Mouse (Mus musculus): ENCODE results near the gene Cyp4f14. TPM values are rescaled to one million over a fixed set of nuclear protein-coding genes. Genes with fewer than 3 reads are reported as not detected.
"Not testable (repeated sequence)": the region's sequence is repeated elsewhere in the genome, so short reads cannot be mapped to it uniquely, and the experiment has no call there.

Cyp4f14 gene
- polyA plus RNA-seq, 1 experiment from 2014 or later = not detected

DNA sequence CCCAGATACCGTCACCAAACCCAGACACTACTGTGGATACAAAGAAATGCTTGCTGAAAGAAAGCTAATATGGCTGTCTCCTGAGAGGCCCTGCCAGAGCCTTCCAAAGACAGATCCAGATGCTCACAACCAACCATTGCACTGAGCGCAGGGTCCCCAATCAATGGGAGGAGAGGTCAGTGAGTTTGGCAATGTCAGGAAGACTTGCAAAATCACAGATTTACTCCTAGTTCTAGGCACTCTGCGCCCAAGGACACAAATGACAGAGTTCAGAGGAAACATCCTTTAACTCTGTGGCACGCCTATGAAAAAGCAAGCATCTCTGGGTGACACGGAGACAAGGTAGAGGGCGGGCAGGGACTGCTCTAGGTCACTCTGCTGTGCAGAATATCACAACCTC is 27.5 kb downstream of the Cyp4f14 start:
- Histone ChIP-seq H3K27ac (replicated peaks; ENCODE audit: low read depth, low read length) (no peak overlapping the region), H3K9me3 (ENCODE audit: control insufficient read depth, low read length) (no peaks in the 10 kb centered on the region), H3K27me3 (ENCODE audit: control insufficient read depth, insufficient read depth, low read length) (no peaks in the 10 kb centered on the region), H3K36me3 (ENCODE audit: control insufficient read depth, insufficient read depth, low read length) (no peaks in the 10 kb centered on the region), H3K4me2 (ENCODE audit: low read depth, severe bottlenecking) (no peak overlapping the region), H3K4me3 (ENCODE audit: low read depth, low read length) (no peak overlapping the region), H3K4me1 (ENCODE audit: control insufficient read depth, insufficient read depth, low read length) (peaks cover 4% of the 10 kb centered on the region), H3K9ac (ENCODE audit: low read length) (no peak overlapping the region)
- 96% methylated on average over 6 of the region's 6 CpGs for WGBS
- DNase-seq (ENCODE audit: low spot score) (no peak), ATAC-seq (ENCODE audit: insufficient number of reproducible peaks, low FRiP score, low TSS enrichment, low read depth) (no peak)

GRCm38 (mm10) chr17:32880320-32881218 is 36.6 kb downstream of the Cyp4f14 start:
- ATAC-seq (ENCODE audit: insufficient number of reproducible peaks, low FRiP score, low TSS enrichment, low read depth) (no peak), DNase-seq (ENCODE audit: low spot score) (no peak)
- H3K27ac ChIP-seq (replicated peaks; ENCODE audit: low read depth, low read length) = no peak overlapping the region
- H3K4me3 ChIP-seq (ENCODE audit: low read depth, low read length) = no peak overlapping the region
- no peaks in the 10 kb centered on the region for H3K27me3 ChIP-seq (ENCODE audit: control insufficient read depth, insufficient read depth, low read length)
- no peak overlapping the region for H3K4me2 ChIP-seq (ENCODE audit: low read depth, severe bottlenecking)
- no peaks in the 10 kb centered on the region for H3K9me3 ChIP-seq (ENCODE audit: control insufficient read depth, low read length)
- 92% methylated on average over 14 of the region's 14 CpGs for WGBS
- peaks cover 7% of the 10 kb centered on the region for H3K4me1 ChIP-seq (ENCODE audit: control insufficient read depth, insufficient read depth, low read length)
- no peak overlapping the region for H3K9ac ChIP-seq (ENCODE audit: low read length)
- peaks cover 9% of the 10 kb centered on the region; the same call in 1 of the 2 replicates for H3K36me3 ChIP-seq (ENCODE audit: control insufficient read depth, insufficient read depth, low read length)

DNA sequence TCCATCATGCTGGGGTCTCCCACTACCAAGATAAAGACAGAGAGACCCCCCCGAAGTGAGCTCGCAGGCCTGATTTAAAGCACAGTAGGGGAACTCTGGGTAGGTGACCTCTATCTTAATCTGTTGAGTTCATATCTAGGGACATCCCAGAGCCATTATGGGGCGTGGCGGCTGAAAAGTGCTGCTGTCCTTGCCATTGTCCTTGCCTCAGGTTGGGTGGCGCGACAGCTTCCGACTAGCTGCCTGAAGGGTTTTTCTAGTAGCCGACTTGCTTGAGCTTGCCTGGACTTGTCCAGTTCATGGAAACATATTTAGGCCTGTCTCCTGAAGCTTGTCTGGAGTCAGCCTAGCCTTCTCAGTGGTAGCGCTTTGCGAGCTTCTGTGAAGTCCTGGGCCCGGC is 38.4 kb downstream of the Cyp4f14 start:
- H3K9ac ChIP-seq (ENCODE audit: low read length) = no peak overlapping the region
- H3K27me3 ChIP-seq (ENCODE audit: control insufficient read depth, insufficient read depth, low read length) = no peaks in the 10 kb centered on the region
- 93% methylated on average over 11 of the region's 11 CpGs for WGBS
- H3K4me3 ChIP-seq (ENCODE audit: low read depth, low read length) = no peak overlapping the region
- no peak overlapping the region for H3K4me2 ChIP-seq (ENCODE audit: low read depth, severe bottlenecking)
- no peak for ATAC-seq (ENCODE audit: insufficient number of reproducible peaks, low FRiP score, low TSS enrichment, low read depth)
- peaks cover 7% of the 10 kb centered on the region for H3K4me1 ChIP-seq (ENCODE audit: control insufficient read depth, insufficient read depth, low read length)
- peaks cover 7% of the 10 kb centered on the region; the same call in 1 of the 2 replicates for H3K36me3 ChIP-seq (ENCODE audit: control insufficient read depth, insufficient read depth, low read length)
- no peak for DNase-seq (ENCODE audit: low spot score)
- no peaks in the 10 kb centered on the region for H3K9me3 ChIP-seq (ENCODE audit: control insufficient read depth, low read length)
- no peak overlapping the region for H3K27ac ChIP-seq (replicated peaks; ENCODE audit: low read depth, low read length)

GRCm38 (mm10) chr17:32877471-32878171 is 39.5 kb downstream of the Cyp4f14 start:
- WGBS = 6% methylated on average over 22 of the region's 22 CpGs
- Histone ChIP-seq H3K27ac (replicated peaks; ENCODE audit: low read depth, low read length) (no peak overlapping the region), H3K27me3 (ENCODE audit: control insufficient read depth, insufficient read depth, low read length) (no peaks in the 10 kb centered on the region), H3K9me3 (ENCODE audit: control insufficient read depth, low read length) (no peaks in the 10 kb centered on the region), H3K4me3 (ENCODE audit: low read depth, low read length) (no peak overlapping the region), H3K36me3 (ENCODE audit: control insufficient read depth, insufficient read depth, low read length) (no peaks in the 10 kb centered on the region; the same call in 1 of the 2 replicates), H3K4me2 (ENCODE audit: low read depth, severe bottlenecking) (peak overlapping the region; percentile 51), H3K9ac (ENCODE audit: low read length) (peak overlapping the region; percentile 37), H3K4me1 (ENCODE audit: control insufficient read depth, insufficient read depth, low read length) (peaks cover 7% of the 10 kb centered on the region)
- ATAC-seq (ENCODE audit: insufficient number of reproducible peaks, low FRiP score, low TSS enrichment, low read depth) = no peak
- peak; percentile 31 for DNase-seq (ENCODE audit: low spot score)

DNA sequence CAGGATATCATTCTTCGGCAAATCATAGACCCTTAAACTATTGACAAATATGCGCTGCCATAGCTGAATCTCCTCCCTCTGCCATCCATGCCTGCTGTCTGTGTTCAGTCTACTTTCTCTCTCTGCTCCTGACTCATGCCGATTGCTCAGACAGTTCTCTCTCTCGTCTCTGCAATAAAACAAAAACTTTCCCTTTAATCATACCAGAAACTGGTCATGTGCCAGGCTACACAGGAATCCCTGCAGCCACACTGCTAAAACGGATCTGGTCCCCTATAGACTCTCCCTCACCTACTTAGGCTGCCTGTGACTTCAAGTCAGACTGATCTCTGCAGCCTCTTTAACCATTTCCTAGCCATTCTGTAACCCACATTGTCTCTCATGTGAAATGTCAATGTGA is 44.4 kb downstream of the Cyp4f14 start:
- Histone ChIP-seq H3K27ac (replicated peaks; ENCODE audit: low read depth, low read length) (no peak overlapping the region), H3K27me3 (ENCODE audit: control insufficient read depth, insufficient read depth, low read length) (no peaks in the 10 kb centered on the region), H3K4me3 (ENCODE audit: low read depth, low read length) (no peak overlapping the region), H3K9me3 (ENCODE audit: control insufficient read depth, low read length) (no peaks in the 10 kb centered on the region; the same call in 1 of the 2 replicates), H3K36me3 (ENCODE audit: control insufficient read depth, insufficient read depth, low read length) (no peaks in the 10 kb centered on the region), H3K4me1 (ENCODE audit: control insufficient read depth, insufficient read depth, low read length) (peaks cover 5% of the 10 kb centered on the region), H3K9ac (ENCODE audit: low read length) (no peak overlapping the region), H3K4me2 (ENCODE audit: low read depth, severe bottlenecking) (no peak overlapping the region)
- WGBS = 70% methylated on average over 5 of the region's 5 CpGs
- no peak for DNase-seq (ENCODE audit: low spot score)
- ATAC-seq (ENCODE audit: insufficient number of reproducible peaks, low FRiP score, low TSS enrichment, low read depth) = no peak

GRCm38 (mm10) chr17:32872091-32872490 is 45.1 kb downstream of the Cyp4f14 start:
- no peaks in the 10 kb centered on the region for H3K27me3 ChIP-seq (ENCODE audit: control insufficient read depth, insufficient read depth, low read length)
- H3K4me3 ChIP-seq (ENCODE audit: low read depth, low read length) = no peak overlapping the region
- H3K4me2 ChIP-seq (ENCODE audit: low read depth, severe bottlenecking) = no peak overlapping the region
- 0 out of 2 replicates have a peak, but pooled peaks cover under 1% of the 10 kb centered on the region for H3K4me1 ChIP-seq (ENCODE audit: control insufficient read depth, insufficient read depth, low read length)
- 71% methylated on average over 4 of the region's 4 CpGs for WGBS
- DNase-seq (ENCODE audit: low spot score) (no peak), ATAC-seq (ENCODE audit: insufficient number of reproducible peaks, low FRiP score, low TSS enrichment, low read depth) (no peak)
- no peaks in the 10 kb centered on the region for H3K36me3 ChIP-seq (ENCODE audit: control insufficient read depth, insufficient read depth, low read length)
- no peak overlapping the region for H3K27ac ChIP-seq (replicated peaks; ENCODE audit: low read depth, low read length)
- no peak overlapping the region for H3K9ac ChIP-seq (ENCODE audit: low read length)
- no peaks in the 10 kb centered on the region; the same call in 1 of the 2 replicates for H3K9me3 ChIP-seq (ENCODE audit: control insufficient read depth, low read length)

GRCm38 (mm10) chr17:32871483-32871882 is 45.7 kb downstream of the Cyp4f14 start:
- Histone ChIP-seq H3K9ac (ENCODE audit: low read length) (no peak overlapping the region), H3K9me3 (ENCODE audit: control insufficient read depth, low read length) (no peaks in the 10 kb centered on the region; the same call in 1 of the 2 replicates), H3K4me2 (ENCODE audit: low read depth, severe bottlenecking) (no peak overlapping the region), H3K27me3 (ENCODE audit: control insufficient read depth, insufficient read depth, low read length) (no peaks in the 10 kb centered on the region), H3K27ac (replicated peaks; ENCODE audit: low read depth, low read length) (no peak overlapping the region), H3K36me3 (ENCODE audit: control insufficient read depth, insufficient read depth, low read length) (no peaks in the 10 kb centered on the region), H3K4me3 (ENCODE audit: low read depth, low read length) (no peak overlapping the region), H3K4me1 (ENCODE audit: control insufficient read depth, insufficient read depth, low read length) (no peaks in the 10 kb centered on the region)
- DNase-seq (ENCODE audit: low spot score) = no peak
- WGBS = 96% methylated on average over 1 of the region's 1 CpGs
- no peak for ATAC-seq (ENCODE audit: insufficient number of reproducible peaks, low FRiP score, low TSS enrichment, low read depth)

DNA sequence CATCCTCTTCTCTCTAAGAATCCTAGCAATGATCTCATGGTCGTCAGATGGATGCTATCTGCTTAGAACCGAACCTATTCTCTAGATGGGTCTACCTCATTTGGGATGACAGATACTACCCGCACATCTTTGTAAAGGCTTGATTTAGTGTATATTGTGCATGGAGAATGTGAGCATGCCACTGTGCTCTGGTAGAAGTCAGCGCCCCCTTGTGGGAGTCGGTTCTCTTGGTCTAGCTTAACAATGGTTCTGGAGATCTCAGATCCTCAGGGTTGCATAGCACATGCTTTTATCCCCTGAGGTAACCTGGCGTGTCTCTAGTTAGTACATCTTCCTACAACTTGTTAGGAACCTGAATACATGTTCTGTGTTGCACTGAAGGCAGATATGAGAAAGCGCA is 49.9 kb downstream of the Cyp4f14 start:
- not testable (repeated sequence) for H3K4me1 ChIP-seq (ENCODE audit: control insufficient read depth, insufficient read depth, low read length); DNase-seq (ENCODE audit: low spot score); H3K9ac ChIP-seq (ENCODE audit: low read length); H3K27me3 ChIP-seq (ENCODE audit: control insufficient read depth, insufficient read depth, low read length); H3K4me3 ChIP-seq (ENCODE audit: low read depth, low read length); H3K9me3 ChIP-seq (ENCODE audit: control insufficient read depth, low read length); H3K27ac ChIP-seq (replicated peaks; ENCODE audit: low read depth, low read length); H3K4me2 ChIP-seq (ENCODE audit: low read depth, severe bottlenecking); H3K36me3 ChIP-seq (ENCODE audit: control insufficient read depth, insufficient read depth, low read length); ATAC-seq (ENCODE audit: insufficient number of reproducible peaks, low FRiP score, low TSS enrichment, low read depth)
- WGBS = 64% methylated on average over 3 of the region's 7 CpGs
